Mouse (Mus musculus) megakaryocyte progenitor cell, adult 5-6 weeks (primary cell): ENCODE measurements around the gene Vwa5b1. TPM values are rescaled to one million over a fixed set of nuclear protein-coding genes. Genes with fewer than 3 reads are reported as not detected.
A peak's percentile ranks its signal among the peaks of the same experiment; 100 is the strongest.

ENCODE experiments used
- ATAC-seq: replicated peaks from 2 replicates; pipeline ENCODE4 v1.8.0; 2016; ENCODE audit warnings: mild to moderate bottlenecking, moderate TSS enrichment, inconsistent platforms; ENCODE audit not compliant: poor library complexity
- total RNA-seq, 2 experiments: library from RNA; stranded (forward) in 1 of 2; stranded (reverse) in 1 of 2; fragments of 157-497, 149-512 nt in 1 of 2; fragments of 200-1000 nt in 1 of 2; gene quantifications; 2 replicates each; pipeline versions ENCODE4 v1.2.3 to v1.2.4; 2015 to 2017

Vwa5b1 gene
- total RNA-seq, 2 experiments from 2014 or later = not detected

- no peak for ATAC-seq
Observed at GRCm38 (mm10) chr4:138578406-138578805, 57.3 kb downstream of the Vwa5b1 start.

GRCm38 (mm10) chr4:138576661-138577060 is 59.0 kb downstream of the Vwa5b1 start:
- ATAC-seq = no peak

GRCm38 (mm10) chr4:138574800-138575606 is 60.7 kb downstream of the Vwa5b1 start:
- no peak for ATAC-seq

- no peak for ATAC-seq
Observed at GRCm38 (mm10) chr4:138569928-138570327, 65.8 kb downstream of the Vwa5b1 start.

- ATAC-seq = no peak
Observed at GRCm38 (mm10) chr4:138568275-138568674, 67.4 kb downstream of the Vwa5b1 start.

- ATAC-seq = peak; percentile 39; the same call in 1 of the 2 replicates
Observed at GRCm38 (mm10) chr4:138561986-138562385, 73.7 kb downstream of the Vwa5b1 start.

- no peak for ATAC-seq
Observed at GRCm38 (mm10) chr4:138555531-138555930, 80.2 kb downstream of the Vwa5b1 start.

GRCm38 (mm10) chr4:138554934-138555333 is 80.8 kb downstream of the Vwa5b1 start:
- no peak for ATAC-seq

- no peak for ATAC-seq
Observed at GRCm38 (mm10) chr4:138554302-138554701, 81.4 kb downstream of the Vwa5b1 start.

GRCm38 (mm10) chr4:138553516-138553933 is 82.2 kb downstream of the Vwa5b1 start:
- no peak for ATAC-seq

GRCm38 (mm10) chr4:138553116-138553515 is 82.6 kb downstream of the Vwa5b1 start:
- no peak for ATAC-seq

GRCm38 (mm10) chr4:138551601-138552000 is 84.1 kb downstream of the Vwa5b1 start:
- ATAC-seq = no peak

GRCm38 (mm10) chr4:138550557-138550956 is 85.1 kb downstream of the Vwa5b1 start:
- no peak for ATAC-seq

GRCm38 (mm10) chr4:138548960-138549359 is 86.7 kb downstream of the Vwa5b1 start:
- ATAC-seq = no peak

- no peak for ATAC-seq
Observed at GRCm38 (mm10) chr4:138548124-138548561, 87.5 kb downstream of the Vwa5b1 start.

GRCm38 (mm10) chr4:138547556-138547955 is 88.1 kb downstream of the Vwa5b1 start:
- no peak for ATAC-seq

- no peak for ATAC-seq
Observed at GRCm38 (mm10) chr4:138547041-138547440, 88.6 kb downstream of the Vwa5b1 start.

- ATAC-seq = no peak
Observed at GRCm38 (mm10) chr4:138546241-138546640, 89.4 kb downstream of the Vwa5b1 start.

- ATAC-seq = no peak
Observed at GRCm38 (mm10) chr4:138543177-138543576, 92.5 kb downstream of the Vwa5b1 start.

GRCm38 (mm10) chr4:138538084-138538449 is 97.6 kb downstream of the Vwa5b1 start:
- ATAC-seq = no peak

- no peak for ATAC-seq
Observed at GRCm38 (mm10) chr4:138537210-138538083, 98.2 kb downstream of the Vwa5b1 start.

- no peak for ATAC-seq
Observed at GRCm38 (mm10) chr4:138535610-138536009, 100.1 kb downstream of the Vwa5b1 start.
